Mouse (Mus musculus) testis, adult 2 months (tissue): Measurements from ENCODE around the gene Fam214a. TPM values are rescaled to one million over a fixed set of nuclear protein-coding genes. Genes with fewer than 3 reads are reported as not detected.

Source experiments
- H3K27ac ChIP-seq: fragments of 200-500 bp; 2 replicates; pipeline ENCODE4 v1.5.1; 2012; ENCODE audit warnings: low read depth, low read length; ENCODE audit not compliant: control insufficient read depth, insufficient read depth
- H3K27me3 ChIP-seq: fragments of 200-500 bp; 2 replicates; pipeline ENCODE4 v1.6.1; 2012; ENCODE audit warnings: mild to moderate bottlenecking, low read length, moderate library complexity; ENCODE audit not compliant: control insufficient read depth, insufficient read depth
- H3K36me3 ChIP-seq: fragments of 200-500 bp; 2 replicates; pipeline ENCODE4 v1.6.1; 2012; ENCODE audit warnings: mild to moderate bottlenecking, low read length; ENCODE audit not compliant: control insufficient read depth, insufficient read depth
- H3K4me1 ChIP-seq: fragments of 200-500 bp; 2 replicates; pipeline ENCODE4 v1.6.1; 2012; ENCODE audit warnings: low read length; ENCODE audit not compliant: control insufficient read depth, insufficient read depth
- H3K4me3 ChIP-seq: fragments of 200-500 bp; 2 replicates; pipeline ENCODE4 v1.5.1; 2012; ENCODE audit warnings: low read depth, mild to moderate bottlenecking, low read length, moderate library complexity, mixed read lengths; ENCODE audit not compliant: control insufficient read depth
- CTCF ChIP-seq: fragments of 200-500 bp; IDR thresholded peaks from 2 replicates; pipeline ENCODE4 v1.5.1; 2012; ENCODE audit warnings: low read depth, mild to moderate bottlenecking, inconsistent platforms, low read length, moderate library complexity; ENCODE audit not compliant: control insufficient read depth, insufficient read depth, insufficient replicate concordance
- POLR2A ChIP-seq: fragments of 200-500 bp; IDR thresholded peaks from 2 replicates; pipeline ENCODE4 v1.6.1; 2012; ENCODE audit warnings: low read depth, mild to moderate bottlenecking, inconsistent platforms, low read length, moderate library complexity; ENCODE audit not compliant: control insufficient read depth
- polyA plus RNA-seq: library from polyadenylated mRNA; depleted of rRNA; stranded (reverse); fragments of >200 nt; gene quantifications from 2 replicates; pipeline ENCODE4 v1.2.3, GENCODE M21; 2012

Fam214a gene
- polyA plus RNA-seq, 1 experiment = 13.8 TPM

DNA sequence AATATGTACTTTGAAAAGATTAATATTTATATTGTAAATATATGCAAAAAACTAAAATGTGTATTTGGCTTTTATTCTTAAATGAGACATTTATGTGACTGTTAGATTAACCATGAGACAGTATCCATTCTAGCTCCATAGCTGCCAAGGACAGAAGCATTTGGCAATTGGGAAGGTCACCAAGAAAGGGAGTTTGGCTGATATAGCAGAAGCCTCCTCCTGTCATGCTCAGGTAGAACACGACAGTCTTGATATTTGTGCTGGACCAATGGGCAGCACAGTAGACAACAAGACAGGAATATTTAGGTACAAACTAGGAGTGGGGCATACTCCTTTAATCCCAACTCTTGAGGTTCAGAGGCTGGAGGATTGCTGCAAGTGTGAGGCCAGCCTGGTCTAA is 79.7 kb downstream of the Fam214a start:
- Histone ChIP-seq H3K27me3 (no peaks in the 10 kb centered on the region), H3K36me3 (no peaks in the 10 kb centered on the region), H3K27ac (no peak overlapping the region), H3K4me3 (no peak overlapping the region), H3K4me1 (no peaks in the 10 kb centered on the region)
- TF ChIP-seq POLR2A = no peak
- TF ChIP-seq CTCF = no peak

DNA sequence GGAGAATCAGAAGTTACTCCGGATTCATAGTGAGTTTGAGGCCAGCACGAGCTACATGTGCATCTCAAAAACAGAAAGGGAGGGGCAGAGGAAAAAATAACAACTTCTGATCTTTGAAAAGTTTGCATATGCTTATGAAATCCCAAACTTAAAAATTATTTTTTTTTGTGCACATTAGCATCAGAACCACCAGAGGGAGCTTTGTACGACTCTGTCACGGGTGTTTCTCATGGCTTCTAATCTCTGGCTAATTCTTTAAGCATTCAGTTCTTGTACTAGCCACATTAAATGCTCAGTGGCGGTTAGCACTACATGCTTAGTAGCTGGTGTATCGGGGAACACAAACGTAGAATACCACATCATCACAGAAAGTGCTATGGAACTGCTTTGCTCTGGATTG is 80.5 kb downstream of the Fam214a start:
- H3K36me3 ChIP-seq = no peaks in the 10 kb centered on the region
- no peaks in the 10 kb centered on the region for H3K27me3 ChIP-seq
- no peaks in the 10 kb centered on the region for H3K4me1 ChIP-seq
- TF ChIP-seq POLR2A = no peak
- TF ChIP-seq CTCF = no peak
- no peak overlapping the region for H3K27ac ChIP-seq
- no peak overlapping the region for H3K4me3 ChIP-seq

GRCm38 (mm10) chr9:75034691-75035090 is 82.0 kb downstream of the Fam214a start:
- Histone ChIP-seq H3K27me3 (no peaks in the 10 kb centered on the region), H3K4me3 (no peak overlapping the region), H3K36me3 (no peaks in the 10 kb centered on the region), H3K27ac (peak overlapping the region; percentile 51; the same call in 1 of the 2 replicates), H3K4me1 (no peaks in the 10 kb centered on the region)
- no peak for TF ChIP-seq CTCF
- no peak for TF ChIP-seq POLR2A

DNA sequence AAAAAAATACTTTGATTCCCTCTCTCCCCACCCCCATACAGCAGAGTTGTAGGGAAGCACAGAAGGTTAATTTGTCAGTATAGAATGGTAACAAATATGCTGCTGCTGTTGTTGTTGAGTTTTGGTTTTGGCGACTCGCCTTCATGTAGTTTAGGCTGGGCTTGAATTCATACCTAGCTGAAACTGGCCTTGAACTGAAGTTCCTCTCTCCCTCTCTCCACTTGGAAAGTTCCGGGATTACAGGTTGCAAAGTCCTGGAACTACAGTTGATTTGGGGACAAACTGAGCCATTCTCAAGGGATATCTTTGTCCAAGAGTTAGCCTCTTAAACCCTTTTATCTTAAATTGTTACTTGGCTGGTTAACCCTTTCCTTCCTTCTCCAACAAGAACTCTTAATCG is 83.3 kb downstream of the Fam214a start:
- H3K4me3 ChIP-seq = no peak overlapping the region
- H3K36me3 ChIP-seq = no peaks in the 10 kb centered on the region
- H3K27ac ChIP-seq = no peak overlapping the region
- no peaks in the 10 kb centered on the region for H3K4me1 ChIP-seq
- TF ChIP-seq CTCF (no peak), POLR2A (no peak)
- H3K27me3 ChIP-seq = no peaks in the 10 kb centered on the region

DNA sequence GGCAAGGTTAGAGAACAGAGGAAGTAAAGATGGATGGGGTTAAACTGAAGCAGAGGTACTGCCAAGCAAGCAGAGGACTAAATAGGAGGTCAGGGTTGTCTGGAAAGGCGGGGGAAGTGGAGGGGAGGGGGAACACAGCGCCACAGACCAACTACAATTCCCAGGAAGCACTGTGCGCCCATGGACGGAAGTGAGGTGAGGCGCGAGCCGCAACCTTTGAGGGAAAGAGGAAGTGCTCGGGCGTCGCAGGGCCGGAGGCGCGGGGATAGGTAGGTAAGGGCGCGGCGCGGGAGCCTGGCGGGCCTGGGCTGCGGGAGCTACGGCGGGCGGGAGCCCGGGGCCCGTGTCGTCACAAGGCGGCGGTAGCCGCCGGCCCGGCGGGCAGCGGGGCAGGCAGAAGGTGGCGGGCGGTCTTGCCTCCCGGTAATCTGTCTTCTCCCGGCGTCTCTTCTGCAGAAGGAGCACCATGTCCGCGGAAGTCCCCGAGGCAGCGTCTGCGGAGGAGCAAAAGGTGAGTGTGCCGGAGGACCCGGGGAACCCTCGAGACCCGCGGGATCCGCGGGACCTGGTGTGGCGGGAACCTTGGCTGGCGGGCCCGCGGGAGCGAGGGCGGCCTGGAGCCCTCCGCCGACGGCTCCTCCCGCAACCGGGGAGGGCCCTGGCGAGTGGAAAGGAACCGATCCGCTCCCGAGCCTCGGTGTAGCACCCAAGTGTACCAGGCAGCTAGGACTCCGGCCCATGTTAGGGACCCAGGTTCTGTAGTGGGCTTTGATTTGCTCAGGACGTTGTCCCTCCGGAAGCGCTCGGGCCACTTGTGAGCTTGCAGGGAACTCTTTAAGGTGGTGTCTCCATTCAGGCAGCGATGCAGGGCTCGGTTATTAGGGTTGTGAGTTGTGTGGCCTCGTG is 85.0 kb downstream of the Fam214a start, which contains the start of gene Arpp19:
TSS of gene Arpp19 (plus strand) at position 164 of the 906 bp plus-strand sequence.
- H3K4me1 ChIP-seq = no peaks in the 10 kb centered on the region
- peak within 1 kb of the TSS; percentile 74 for H3K27ac ChIP-seq
- peak within 1 kb of the TSS; percentile 90 for H3K4me3 ChIP-seq
- no peaks in the 10 kb centered on the region for H3K27me3 ChIP-seq
- TF ChIP-seq CTCF (no peak), POLR2A (peak; percentile 87)
- no peaks in the 10 kb centered on the region for H3K36me3 ChIP-seq

GRCm38 (mm10) chr9:75038357-75038688 is 85.6 kb downstream of the Fam214a start:
- TF ChIP-seq CTCF (no peak), POLR2A (no peak)
- peak overlapping the region; percentile 62; the same call in 1 of the 2 replicates for H3K27ac ChIP-seq

DNA sequence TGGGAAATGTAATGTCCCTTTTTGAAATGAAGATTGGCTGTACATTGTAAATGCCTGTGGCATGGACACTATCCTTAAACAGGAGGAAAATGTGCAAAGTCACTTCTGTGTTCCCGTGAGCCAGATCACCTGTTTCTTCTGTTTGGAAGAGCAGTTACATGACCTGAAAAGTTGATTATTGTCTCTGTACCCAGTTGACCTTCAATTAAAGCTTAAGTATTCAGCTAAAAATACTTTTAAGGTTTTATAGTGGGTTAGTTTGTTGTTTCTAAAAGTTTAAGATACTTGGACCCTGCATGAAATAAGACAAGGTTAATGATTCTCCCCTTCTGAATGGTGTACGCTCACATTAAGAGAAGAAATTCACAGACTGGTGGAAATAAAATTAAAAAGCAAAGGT is 87.9 kb downstream of the Fam214a start:
- H3K36me3 ChIP-seq = no peaks in the 10 kb centered on the region

More at GRCm38 (mm10) chr9:75038357-75038688, 85.6 kb downstream of the Fam214a start:
- Histone ChIP-seq H3K36me3 (no peaks in the 10 kb centered on the region), H3K4me1 (no peaks in the 10 kb centered on the region), H3K4me3 (peak overlapping the region; percentile 90), H3K27me3 (no peaks in the 10 kb centered on the region)

More for the DNA sequence above, 87.9 kb downstream of the Fam214a start:
- Histone ChIP-seq H3K4me3 (no peak overlapping the region), H3K27me3 (no peaks in the 10 kb centered on the region), H3K4me1 (no peaks in the 10 kb centered on the region), H3K27ac (no peak overlapping the region)
- no peak for TF ChIP-seq POLR2A
- no peak for TF ChIP-seq CTCF
